Mouse (Mus musculus) intestine, embryonic 16.5 days (tissue): ENCODE data around the gene BC005561. TPM values are rescaled to one million over a fixed set of nuclear protein-coding genes. Genes with fewer than 3 reads are reported as not detected.
"Not testable (repeated sequence)": the region's sequence is repeated elsewhere in the genome, so short reads cannot be mapped to it uniquely, and the experiment has no call there.

Experiments
- ATAC-seq: fragments of 200-750 bp; cut with Nextera tagmentation; 2 replicates; pipeline ENCODE4 v1.8.0; 2017; ENCODE audit warnings: moderate TSS enrichment, moderate library complexity
- H3K27ac ChIP-seq: fragments of 300-500 bp; sonication (generic); 2 replicates; pipeline ENCODE4 v1.5.1; 2014; ENCODE audit warnings: mild to moderate bottlenecking, low read length
- H3K27me3 ChIP-seq: fragments of 300-500 bp; sonication (generic); replicated peaks from 2 replicates; pipeline ENCODE4 v1.6.1; 2014; ENCODE audit warnings: low read length, control low read depth, mixed read lengths; ENCODE audit not compliant: control insufficient read depth, insufficient read depth
- H3K36me3 ChIP-seq: fragments of 300-500 bp; sonication (generic); 2 replicates; pipeline ENCODE4 v1.6.1; 2014; ENCODE audit warnings: low read length, control low read depth; ENCODE audit not compliant: control insufficient read depth, insufficient read depth
- H3K4me1 ChIP-seq: fragments of 300-500 bp; sonication (generic); 2 replicates; pipeline ENCODE4 v1.6.1; 2014; ENCODE audit warnings: low read length, control low read depth, mixed read lengths; ENCODE audit not compliant: control insufficient read depth, insufficient read depth
- H3K4me2 ChIP-seq: fragments of 300-500 bp; sonication (generic); 2 replicates; pipeline ENCODE4 v1.6.1; 2014; ENCODE audit warnings: low read depth, low read length, control low read depth
- H3K4me3 ChIP-seq: fragments of 300-500 bp; sonication (generic); 2 replicates; pipeline ENCODE4 v1.5.1; 2014; ENCODE audit warnings: mild to moderate bottlenecking, low read length
- H3K9ac ChIP-seq: fragments of 300-500 bp; sonication (generic); 2 replicates; pipeline ENCODE4 v1.6.1; 2014; ENCODE audit warnings: low read depth, low read length
- H3K9me3 ChIP-seq: fragments of 300-500 bp; sonication (generic); 2 replicates; pipeline ENCODE4 v1.6.1; 2016; ENCODE audit warnings: low read length, control low read depth; ENCODE audit not compliant: control insufficient read depth
- WGBS: fragments of 180-500 bp; shearing (Covaris S2); extraction: QIAGEN DNeasy Blood & Tissue Kit; methylation state at CpG from one replicate; pipeline ENCODE4 v1.1.7; 2014; 5-methylcytosine and 5-hydroxymethylcytosine counted together
- polyA plus RNA-seq: library from polyadenylated mRNA; unstranded; fragments of >200 nt; fragmentation: Nextera tagmentation; extraction: Ambion mirVana; gene quantifications from 2 replicates; pipeline ENCODE4 v1.2.1, GENCODE M21; 2015

Gene BC005561
- polyA plus RNA-seq, 1 experiment from 2014 or later, result 7.1 TPM

DNA sequence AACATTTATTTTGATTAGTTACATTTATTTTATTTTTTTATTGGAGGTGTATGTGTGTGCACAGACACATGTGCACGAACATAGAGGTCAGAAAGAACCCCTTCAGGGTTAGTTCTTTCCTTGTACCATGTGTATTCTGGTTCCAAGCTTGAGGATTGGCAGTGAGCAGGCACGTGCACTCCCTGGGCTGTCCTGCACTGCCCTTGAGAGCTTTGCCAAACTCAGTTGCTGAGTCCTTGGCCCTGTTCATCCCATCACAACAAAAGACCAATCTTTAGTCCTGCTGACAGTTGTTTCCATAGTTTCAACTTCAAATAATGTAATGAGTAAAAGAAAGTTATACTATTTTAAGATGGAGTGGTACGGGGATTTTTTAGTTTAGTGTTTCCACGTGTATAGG is 31.2 kb downstream of the BC005561 start:
- Histone ChIP-seq H3K9ac (no peak overlapping the region), H3K4me2 (no peak overlapping the region), H3K9me3 (no peaks in the 10 kb centered on the region), H3K27me3 (no peaks in the 10 kb centered on the region), H3K4me1 (no peaks in the 10 kb centered on the region), H3K27ac (no peak overlapping the region), H3K36me3 (peaks cover 3% of the 10 kb centered on the region; the same call in 1 of the 2 replicates), H3K4me3 (no peak overlapping the region)
- WGBS, result 94% methylated on average over 4 of the region's 4 CpGs
- ATAC-seq, result no peak

DNA sequence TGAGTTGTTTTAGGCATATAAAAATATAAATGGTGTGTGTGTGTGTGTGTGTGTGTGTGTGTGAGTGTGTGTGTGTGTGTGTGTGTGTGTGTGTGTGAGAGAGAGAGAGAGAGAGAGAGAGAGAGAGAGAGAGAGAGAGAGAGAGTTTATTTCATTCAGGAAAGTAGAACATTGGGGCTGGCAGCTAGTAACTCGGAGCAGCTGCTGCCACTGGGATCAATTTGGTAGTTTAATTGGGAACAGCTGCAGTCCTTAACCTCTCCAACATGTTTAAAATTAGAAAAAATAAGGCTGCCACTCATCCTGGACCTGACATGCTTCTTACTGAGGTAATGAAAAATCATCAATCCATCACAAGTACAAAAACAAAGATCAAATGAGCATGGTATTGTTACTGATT is 59.9 kb downstream of the BC005561 start:
- not testable (repeated sequence) for H3K27me3 ChIP-seq, H3K4me2 ChIP-seq, H3K27ac ChIP-seq, H3K9me3 ChIP-seq, H3K9ac ChIP-seq, H3K4me1 ChIP-seq, H3K4me3 ChIP-seq, ATAC-seq, H3K36me3 ChIP-seq
- 56% methylated on average over 1 of the region's 1 CpGs for WGBS

DNA sequence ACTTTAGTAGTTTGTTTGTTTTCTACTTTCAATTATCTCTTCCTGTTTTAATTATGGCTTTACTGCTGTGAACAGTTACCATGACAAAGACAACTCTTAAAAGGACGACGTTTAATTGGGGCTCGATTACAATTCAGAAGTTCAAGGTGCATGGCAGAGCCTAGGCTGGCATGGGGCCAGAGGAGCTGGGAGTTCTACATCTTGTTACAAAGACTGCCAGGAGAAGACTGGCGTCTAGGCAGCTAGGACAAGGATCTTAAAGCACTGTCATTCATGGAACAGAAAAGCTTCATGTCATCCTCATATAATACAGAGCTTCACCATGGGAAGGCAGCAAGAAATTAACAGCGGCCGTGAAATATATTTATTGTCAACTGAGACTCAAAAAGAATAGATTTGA is 62.6 kb downstream of the BC005561 start:
- peaks cover 3% of the 10 kb centered on the region for H3K4me1 ChIP-seq
- no peaks in the 10 kb centered on the region for H3K27me3 ChIP-seq
- peak overlapping the region; percentile 37; the same call in 1 of the 2 replicates for H3K4me2 ChIP-seq
- H3K27ac ChIP-seq, result no peak overlapping the region
- peak; percentile 21; the same call in 1 of the 2 replicates for ATAC-seq
- peak overlapping the region; percentile 66 for H3K4me3 ChIP-seq
- WGBS, result 49% methylated on average over 6 of the region's 6 CpGs
- H3K36me3 ChIP-seq, result no peaks in the 10 kb centered on the region
- no peak overlapping the region for H3K9ac ChIP-seq
- H3K9me3 ChIP-seq, result 0 out of 2 replicates have a peak, but pooled peaks cover 3% of the 10 kb centered on the region

DNA sequence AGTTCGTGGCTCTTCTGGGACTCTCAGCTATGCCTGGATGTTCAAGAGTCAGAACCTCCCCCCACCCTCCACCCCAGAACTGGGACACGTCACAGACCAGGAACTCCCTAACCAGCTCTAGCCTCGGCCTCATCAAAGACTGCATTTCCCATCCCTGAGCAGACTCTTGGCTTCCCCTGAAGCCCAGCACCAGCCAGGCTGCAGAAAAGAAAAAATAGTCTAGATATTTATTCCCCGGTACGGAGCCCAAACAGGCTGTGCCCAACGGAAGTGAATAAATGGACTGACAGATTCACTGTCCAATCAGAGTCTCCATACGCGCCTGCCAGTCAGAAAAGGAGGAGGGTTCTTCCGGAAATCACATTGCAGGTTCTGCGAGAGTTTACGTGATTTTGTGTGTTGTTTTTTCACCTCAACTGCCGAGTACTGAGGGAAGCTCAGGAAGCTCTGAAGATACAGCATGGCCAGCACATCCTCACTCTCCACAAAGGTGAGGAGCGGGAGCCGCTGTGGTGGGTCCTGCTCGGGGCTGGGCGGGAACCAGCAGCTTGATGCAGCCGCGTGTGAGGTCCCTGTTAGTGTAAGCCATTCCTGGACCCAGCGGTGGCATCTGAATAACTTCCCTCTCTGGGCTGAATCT is 63.2 kb downstream of the BC005561 start:
- 1% methylated on average over 18 of the region's 19 CpGs for WGBS
- Histone ChIP-seq H3K27ac (peak overlapping the region; percentile 86), H3K4me2 (peak overlapping the region; percentile 45), H3K9ac (peak overlapping the region; percentile 85), H3K4me3 (peak overlapping the region; percentile 66)
- H3K4me1 ChIP-seq, H3K27me3 ChIP-seq, H3K9me3 ChIP-seq, H3K36me3 ChIP-seq: not testable (repeated sequence)
- peak; percentile 100 for ATAC-seq

Other genes with a start within 250 kb of the BC005561 start
- 0.16 TPM in 1 of 2 replicates, not detected in the other for gene Ibsp, start 209.2 kb upstream of the BC005561 start, polyA plus RNA-seq
- not detected in 2 replicates for gene Mepe, start 183.0 kb upstream of the BC005561 start, polyA plus RNA-seq
- gene Spp1, start 73.2 kb upstream of the BC005561 start, polyA plus RNA-seq, result 42.5 and 46.6 TPM in 2 replicates
- 6.4 and 6.6 TPM in 2 replicates for gene Pkd2, start 48.9 kb upstream of the BC005561 start, polyA plus RNA-seq